Mouse (Mus musculus) bone marrow, adult 2 months (tissue): ENCODE results near the gene Zfp114. TPM values are rescaled to one million over a fixed set of nuclear protein-coding genes. Genes with fewer than 3 reads are reported as not detected.

Experiments used
- H3K27ac ChIP-seq: fragments of 200-500 bp; 2 replicates; pipeline ENCODE4 v1.5.1; 2012; ENCODE audit warnings: low read depth, mild to moderate bottlenecking, control low read depth, inconsistent platforms, low read length; ENCODE audit not compliant: control insufficient read depth, poor library complexity, insufficient read depth
- H3K4me1 ChIP-seq: fragments of 200-500 bp; 2 replicates; pipeline ENCODE4 v1.6.1; 2011; ENCODE audit warnings: low read length; ENCODE audit not compliant: control insufficient read depth, insufficient read depth
- H3K4me3 ChIP-seq: fragments of 200-500 bp; replicated peaks from 2 replicates; pipeline ENCODE3; 2011; ENCODE audit warnings: mild to moderate bottlenecking, low read depth, low read length, control low read depth; ENCODE audit not compliant: control insufficient read depth
- CTCF ChIP-seq: fragments of 200-500 bp; IDR thresholded peaks from 2 replicates; pipeline ENCODE4 v1.5.1; 2011; ENCODE audit warnings: low read length, control low read depth; ENCODE audit not compliant: control insufficient read depth, insufficient read depth
- POLR2A ChIP-seq: fragments of 200-500 bp; IDR thresholded peaks from 2 replicates; pipeline ENCODE4 v1.6.1; 2011; ENCODE audit warnings: low read depth, mild to moderate bottlenecking, control low read depth, low read length, borderline replicate concordance; ENCODE audit not compliant: control insufficient read depth
- WGBS: fragments of 180-500 bp; shearing (Covaris S2); methylation state at CpG from one replicate; pipeline ENCODE4 v1.1.7; 2018; 5-methylcytosine and 5-hydroxymethylcytosine counted together
- polyA plus RNA-seq: library from polyadenylated mRNA; stranded (reverse); fragments of >200 nt; gene quantifications from 2 replicates; pipeline ENCODE4 v1.2.4, GENCODE M21; 2011; ENCODE audit warnings: low replicate concordance; ENCODE audit not compliant: missing spikeins, insufficient read depth, insufficient read length

The Zfp114 gene
- polyA plus RNA-seq, 1 experiment = not detected

DNA sequence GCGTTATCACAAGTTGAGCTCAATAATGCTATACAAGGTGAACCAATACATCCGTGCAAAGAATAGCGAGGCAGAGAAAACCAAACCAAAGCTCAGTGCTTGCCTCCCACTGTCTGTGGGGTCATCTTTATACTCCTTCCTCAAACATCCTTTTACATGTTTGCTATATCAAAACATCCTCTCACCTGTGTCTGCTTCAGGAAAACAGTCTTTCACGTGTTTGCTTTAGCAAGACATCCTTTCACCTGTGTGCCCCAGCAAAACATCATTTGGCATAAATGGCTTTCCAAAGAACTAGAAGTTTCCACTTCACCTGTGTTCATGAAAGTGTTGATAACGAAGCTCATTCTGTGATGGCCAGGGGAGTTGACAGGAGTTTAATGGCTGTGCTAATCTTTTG, 36.5 kb downstream of the Zfp114 start, which contains the start of gene Zfp111:
Zfp111 (minus strand) TSS at position 101 of the 400 bp plus-strand sequence.
- no peak within 1 kb of the TSS for H3K4me3 ChIP-seq
- H3K27ac ChIP-seq = no peak within 1 kb of the TSS
- no peak for TF ChIP-seq CTCF
- TF ChIP-seq POLR2A = no peak
- no peaks in the 10 kb centered on the region for H3K4me1 ChIP-seq
- WGBS = 76% methylated on average over 5 of the region's 5 CpGs

Other genes starting within 250 kb of the Zfp114 start
- 0.35 TPM in 1 of 2 replicates, not detected in the other for gene Vmn1r179, start 248.1 kb upstream of the Zfp114 start, polyA plus RNA-seq
- gene Vmn1r180, start 224.4 kb upstream of the Zfp114 start, polyA plus RNA-seq = not detected in 2 replicates
- not detected in 2 replicates for gene Vmn1r181, start 200.4 kb upstream of the Zfp114 start, polyA plus RNA-seq
- not detected in 2 replicates for gene V1rd19, start 173.4 kb upstream of the Zfp114 start, polyA plus RNA-seq
- gene Vmn1r183, start 121.8 kb upstream of the Zfp114 start, polyA plus RNA-seq = 0.15 TPM in 1 of 2 replicates, not detected in the other
- 7.9 and 12.7 TPM in 2 replicates for gene Zfp180, start 93.1 kb upstream of the Zfp114 start, polyA plus RNA-seq
- gene Zfp112, start 62.7 kb upstream of the Zfp114 start, polyA plus RNA-seq = 0.36 and 0.65 TPM in 2 replicates
- 1.7 and 4.5 TPM in 2 replicates for gene Zfp235, start 40.9 kb upstream of the Zfp114 start, polyA plus RNA-seq
- gene Zfp111, start 36.4 kb downstream of the Zfp114 start, polyA plus RNA-seq = 0.74 and 1.8 TPM in 2 replicates
- 0.43 and 0.95 TPM in 2 replicates for gene Zfp109, start 62.5 kb downstream of the Zfp114 start, polyA plus RNA-seq
- not detected in 2 replicates for gene Zfp108, start 79.7 kb downstream of the Zfp114 start, polyA plus RNA-seq
- not detected in 2 replicates for gene Zfp93, start 95.4 kb downstream of the Zfp114 start, polyA plus RNA-seq
- 3.6 and 14.4 TPM in 2 replicates for gene Zfp61, start 126.2 kb downstream of the Zfp114 start, polyA plus RNA-seq
- 1.9 and 5.4 TPM in 2 replicates for gene Zfp94, start 141.6 kb downstream of the Zfp114 start, polyA plus RNA-seq
- gene Tescl, start 158.9 kb downstream of the Zfp114 start, polyA plus RNA-seq = not detected in 2 replicates
- gene Lypd5, start 174.1 kb downstream of the Zfp114 start, polyA plus RNA-seq = not detected in 2 replicates
- gene Kcnn4, start 195.2 kb downstream of the Zfp114 start, polyA plus RNA-seq = 118 and 180 TPM in 2 replicates
- gene Smg9, start 224.6 kb downstream of the Zfp114 start, polyA plus RNA-seq = 32.3 and 59.7 TPM in 2 replicates